Mouse (Mus musculus) lung, postnatal 14 days (tissue): ENCODE measurements around the gene Mfsd6.
"Not testable (repeated sequence)": the region's sequence is repeated elsewhere in the genome, so short reads cannot be mapped to it uniquely, and the experiment has no call there.

Source experiments
- DNase-seq: peaks from one replicate; pipeline ENCODE4 v3.0.0; 2021

Mfsd6 gene

DNA sequence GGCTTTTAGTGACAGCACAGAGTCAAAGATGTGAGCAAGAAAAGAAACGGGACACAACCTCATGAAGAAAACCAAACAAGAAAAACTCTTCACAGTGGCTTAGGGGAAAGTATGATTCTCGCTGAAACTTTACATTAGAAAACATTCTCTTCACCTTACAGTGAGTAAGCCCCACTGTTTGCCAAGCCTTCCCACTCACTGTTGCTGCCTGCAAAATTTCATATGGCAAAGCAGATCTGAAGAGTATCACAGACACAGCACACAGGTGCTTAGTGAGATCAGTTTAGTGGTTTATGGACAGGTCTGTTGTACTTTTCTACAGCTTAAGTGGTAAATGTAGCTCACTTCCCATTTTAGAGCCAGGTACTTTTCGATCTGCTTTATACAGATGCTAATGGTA, 20.2 kb downstream of the Mfsd6 start:
- DNase-seq, result no peak

DNA sequence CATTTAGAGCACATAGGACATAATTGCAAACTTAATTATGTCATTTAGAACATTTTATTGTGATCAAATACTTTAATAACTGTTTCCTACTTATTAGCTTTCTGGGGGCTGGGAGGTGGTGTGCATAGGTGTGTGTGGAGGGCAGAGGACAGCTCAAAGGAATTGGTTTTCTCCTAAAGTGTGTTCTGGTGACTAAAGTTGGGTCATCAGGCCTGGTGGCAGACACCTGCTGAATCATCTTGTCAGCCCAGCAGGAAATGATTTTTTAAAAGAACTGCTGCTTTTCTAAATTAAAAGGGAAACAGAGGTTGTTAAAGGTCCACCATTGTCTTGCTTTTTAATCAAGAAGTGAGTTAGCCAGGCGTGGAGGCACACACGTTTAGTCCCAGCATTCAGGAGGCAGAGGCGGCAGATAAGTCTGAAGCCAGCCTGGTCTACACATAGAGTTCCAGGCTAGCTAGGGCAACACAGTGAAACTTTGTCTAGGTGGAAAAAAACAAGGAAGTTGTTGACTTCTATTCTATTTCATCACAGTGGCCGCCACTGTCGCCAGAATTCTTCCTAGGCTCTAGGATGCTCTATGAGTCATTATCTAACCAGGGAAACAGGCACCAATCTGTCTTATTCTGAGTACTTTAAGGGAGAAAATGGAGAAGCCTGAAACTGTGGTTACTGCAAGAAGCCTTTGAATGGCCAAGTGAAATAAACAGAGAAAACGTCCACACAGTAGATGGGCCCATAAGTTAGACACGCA, 24.3 kb downstream of the Mfsd6 start:
- no peak for DNase-seq

DNA sequence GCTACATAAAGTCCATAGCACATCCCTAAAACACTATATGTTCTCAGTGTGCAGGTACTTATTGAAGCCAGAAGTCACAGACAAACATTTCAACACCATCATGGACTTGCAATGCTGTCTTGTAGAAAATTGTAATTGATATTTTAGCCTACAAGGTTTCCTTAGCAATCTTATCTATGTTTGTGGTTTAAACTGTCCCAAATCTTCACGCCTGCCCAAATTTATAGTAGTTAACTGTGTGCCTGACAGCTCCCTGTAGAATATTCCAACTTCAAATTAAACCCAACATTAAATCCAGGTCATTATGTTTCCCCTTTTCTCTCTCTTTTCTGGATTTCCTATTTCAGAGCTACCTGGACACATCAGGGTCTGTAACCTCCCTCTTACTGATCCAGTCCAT, 25.3 kb downstream of the Mfsd6 start:
- no peak for DNase-seq

DNA sequence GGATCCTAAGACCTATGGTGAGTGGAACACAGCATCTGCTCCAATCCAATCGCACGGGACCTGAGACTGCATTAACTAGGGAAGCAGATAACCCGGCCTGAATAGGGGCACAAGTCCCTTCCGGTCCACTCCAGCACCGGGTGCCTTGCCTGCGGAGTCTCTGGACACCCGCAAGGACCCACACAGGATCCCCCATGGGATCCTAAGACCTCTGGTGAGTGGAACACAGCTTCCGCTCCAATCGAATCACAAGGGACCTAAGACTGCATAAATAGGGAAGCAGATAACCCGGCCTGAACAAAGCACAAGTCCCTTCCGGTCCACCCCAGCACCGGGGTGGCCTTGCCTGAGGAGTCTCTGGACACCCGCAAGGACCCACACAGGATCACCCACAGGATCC, 32.8 kb downstream of the Mfsd6 start:
- DNase-seq, result not testable (repeated sequence)

DNA sequence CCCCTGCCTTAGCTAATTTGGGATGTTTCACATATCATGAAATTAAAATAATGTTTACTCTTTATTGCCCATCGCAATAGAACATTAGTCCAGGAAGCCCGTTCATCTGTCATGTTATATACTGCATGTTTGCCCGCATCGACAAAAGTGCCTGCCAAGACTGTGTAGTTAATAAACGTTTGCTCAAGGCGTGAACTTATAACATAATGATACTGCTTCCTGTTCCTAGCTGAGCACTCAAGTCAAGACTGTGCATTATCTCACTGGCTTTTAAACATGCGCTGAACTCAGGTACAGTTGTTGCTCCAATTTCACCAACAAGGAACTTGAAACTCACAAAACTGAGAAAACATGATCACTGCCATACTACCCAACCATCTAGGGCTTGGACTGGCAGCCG, 39.6 kb downstream of the Mfsd6 start:
- DNase-seq, result no peak

DNA sequence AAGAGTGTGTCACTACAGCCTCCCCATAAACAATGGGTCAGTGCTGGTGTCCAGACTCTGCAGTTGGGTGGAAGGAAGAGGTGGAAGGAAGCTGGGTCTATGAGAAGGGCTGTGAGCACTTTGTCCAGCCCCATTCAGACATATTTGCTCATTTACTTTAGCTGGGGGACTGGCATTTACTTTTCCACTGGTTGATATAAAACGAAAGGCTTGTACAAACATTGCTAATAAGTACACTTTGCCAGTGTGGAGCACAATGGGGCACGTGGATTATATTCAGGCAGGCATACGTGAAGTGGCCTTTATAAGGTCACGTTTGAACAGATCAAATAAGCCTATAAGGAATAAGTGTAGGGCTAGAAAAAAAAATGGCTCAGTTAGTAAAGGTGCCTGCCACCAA, 43.7 kb downstream of the Mfsd6 start:
- no peak for DNase-seq

DNA sequence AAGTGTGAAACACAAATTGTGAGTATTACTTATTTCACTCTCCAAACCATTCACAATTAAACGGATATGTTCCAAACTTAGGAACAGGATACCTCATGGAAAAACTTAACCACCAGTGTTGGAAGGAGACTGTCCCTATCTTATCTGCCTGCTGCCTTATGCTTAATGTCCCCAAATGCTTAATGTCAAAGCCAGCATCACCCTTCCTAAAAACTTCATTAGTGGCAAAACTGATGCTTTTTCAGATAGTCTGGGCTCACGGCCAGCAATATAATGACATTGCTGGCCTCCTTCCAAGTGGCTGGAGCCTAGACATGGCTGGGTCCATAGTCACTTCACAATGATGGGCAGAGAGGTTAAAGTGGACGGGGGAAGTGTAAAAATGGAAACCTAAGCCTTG, 50.6 kb downstream of the Mfsd6 start:
- peak; percentile 66 for DNase-seq

DNA sequence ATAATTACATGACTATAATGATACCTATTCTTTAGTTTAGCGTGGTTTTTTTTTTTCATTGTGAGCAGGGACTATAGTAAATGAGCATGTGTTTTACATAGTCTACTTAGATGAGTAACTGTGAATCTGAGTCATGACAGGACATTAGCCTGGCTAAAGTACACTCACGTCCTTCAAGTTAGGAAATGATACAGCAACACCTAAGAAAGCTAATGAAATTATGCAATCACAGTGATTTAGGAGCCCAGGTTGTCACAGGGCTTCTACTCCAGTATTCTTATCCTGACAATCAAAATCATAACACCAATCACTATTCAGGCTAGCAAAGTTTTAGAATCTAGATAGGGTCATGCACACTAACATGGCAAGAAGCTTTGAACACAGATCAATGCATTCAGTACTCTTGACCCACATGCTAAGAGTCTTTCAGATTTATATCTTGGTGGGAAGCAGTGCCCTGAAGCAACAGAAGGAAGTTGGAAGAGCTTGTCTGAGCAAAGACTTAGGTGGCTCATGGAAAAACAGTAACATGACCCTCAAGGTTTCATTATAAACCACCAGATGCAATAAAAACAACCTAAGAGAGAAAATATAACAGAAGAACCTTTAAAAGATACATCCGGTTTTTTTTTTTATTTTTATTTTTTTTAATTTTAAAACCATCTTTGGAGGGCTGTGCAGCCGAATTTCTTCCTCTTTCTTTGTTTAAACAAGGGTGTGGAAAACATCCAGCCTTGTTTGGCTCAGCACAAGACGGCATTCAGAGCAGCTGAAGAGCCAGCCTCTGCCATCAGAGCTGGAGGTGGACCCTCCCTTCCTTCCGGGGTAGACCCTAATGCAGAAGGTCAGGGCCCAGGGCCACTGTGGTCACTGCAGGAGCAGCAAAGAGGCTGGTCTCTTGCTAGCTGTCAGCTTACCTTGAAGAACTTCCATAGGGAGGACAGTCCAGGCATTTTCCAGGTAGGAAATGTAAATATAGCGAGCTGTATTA, 51.4 kb downstream of the Mfsd6 start:
- DNase-seq, result peak; percentile 28

DNA sequence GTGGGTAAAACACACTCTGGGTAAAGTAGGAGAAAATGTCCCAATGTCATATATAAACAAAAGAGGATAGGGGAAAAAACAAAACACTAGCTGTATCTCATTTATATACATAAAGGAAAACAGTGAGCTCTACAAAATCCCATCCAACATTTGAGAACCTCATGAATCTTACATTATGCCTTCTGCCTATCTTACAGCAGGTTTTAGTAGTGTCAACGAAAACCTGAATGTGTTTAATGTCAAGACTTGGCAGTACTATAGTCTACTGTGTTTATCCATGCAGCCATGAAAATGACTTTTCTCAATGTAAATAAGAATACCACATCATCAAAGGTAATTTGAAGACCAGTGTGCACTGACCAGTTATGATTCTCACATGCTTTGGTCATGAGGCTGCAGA, 57.3 kb downstream of the Mfsd6 start:
- no peak for DNase-seq

DNA sequence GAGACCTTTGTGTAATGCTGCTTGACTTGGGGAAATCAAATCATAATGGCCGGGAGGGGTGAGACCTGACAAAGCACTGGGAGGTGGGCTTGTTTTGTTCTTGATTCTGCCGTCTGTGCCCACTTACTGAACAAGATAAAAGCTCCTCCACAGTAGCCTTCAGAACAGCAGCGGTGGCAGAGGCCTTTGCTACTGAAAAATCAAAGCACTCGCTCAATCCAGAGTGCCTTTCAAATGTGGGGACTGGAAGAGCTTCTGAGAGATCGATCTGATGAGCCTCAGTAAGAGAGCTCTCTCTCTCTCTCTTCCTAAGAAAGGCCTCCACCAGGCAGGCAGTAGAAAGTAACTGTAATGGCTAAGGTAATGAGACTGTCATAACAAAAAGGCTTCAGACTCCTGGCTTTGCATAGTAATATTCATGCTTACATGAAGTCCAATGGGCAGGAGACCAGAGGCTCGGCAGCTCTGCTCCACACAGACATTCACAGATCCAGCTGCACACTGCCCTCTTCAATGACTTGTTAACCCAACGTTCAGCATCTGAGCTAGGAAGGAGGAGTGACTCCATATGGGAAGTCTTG, 58.4 kb downstream of the Mfsd6 start:
- DNase-seq, result no peak

DNA sequence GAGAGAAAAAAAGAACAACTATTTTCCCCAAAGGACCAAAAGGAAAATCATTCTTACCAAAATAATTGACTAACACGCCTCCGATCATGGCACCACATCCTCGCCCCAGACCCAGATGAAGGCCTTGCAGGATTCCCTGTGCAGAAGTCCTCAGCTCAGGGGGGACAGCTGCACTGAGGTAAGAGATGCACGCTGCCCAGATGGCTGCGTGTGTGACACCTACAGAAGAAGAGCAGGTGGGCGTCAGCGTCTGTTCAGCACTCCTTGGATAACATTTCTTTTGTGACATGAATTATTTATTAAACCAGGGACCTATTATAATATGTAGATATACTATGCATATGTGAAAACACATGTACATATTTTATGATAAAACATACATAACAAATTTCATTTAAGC, 64.0 kb downstream of the Mfsd6 start:
- DNase-seq, result no peak

DNA sequence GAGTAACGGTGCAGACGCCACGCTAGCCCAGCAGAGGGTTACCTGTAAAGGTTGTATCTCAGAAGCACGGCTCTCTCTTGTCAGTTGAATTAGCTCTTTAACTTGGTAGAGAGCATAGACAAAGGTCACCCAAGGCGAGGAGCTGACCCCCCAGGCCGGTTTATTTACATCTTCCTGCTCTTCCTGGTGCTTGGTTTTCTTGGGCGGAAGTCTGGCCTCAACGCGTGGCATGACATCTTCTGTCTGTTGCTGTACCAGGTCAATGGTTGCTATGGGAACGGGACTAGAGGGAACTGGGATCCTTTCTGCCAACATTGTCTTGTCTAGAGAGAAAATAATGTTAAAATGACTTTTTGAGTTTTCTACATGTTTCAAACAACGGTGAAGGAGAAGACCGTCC, 66.5 kb downstream of the Mfsd6 start:
- DNase-seq, result peak; percentile 20

DNA sequence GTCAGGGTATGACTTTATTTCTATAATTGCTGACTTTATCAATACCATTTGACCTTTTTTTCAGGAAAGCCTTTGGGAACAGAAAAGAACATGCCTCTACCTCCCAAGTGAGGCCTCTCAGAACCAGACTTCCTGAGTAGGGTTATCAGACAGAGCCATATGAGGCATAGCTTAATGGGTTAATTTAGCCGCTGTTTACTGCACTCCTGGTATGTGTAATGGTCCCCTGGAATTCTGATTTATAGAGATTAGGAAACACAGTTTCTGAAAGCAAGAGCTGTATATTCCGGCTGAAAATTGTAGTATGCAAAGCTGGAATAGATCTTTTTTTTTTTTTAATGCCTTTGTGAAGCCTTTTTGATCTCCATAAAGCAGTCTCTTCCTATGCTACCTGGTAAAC, 67.0 kb downstream of the Mfsd6 start:
- DNase-seq, result no peak

DNA sequence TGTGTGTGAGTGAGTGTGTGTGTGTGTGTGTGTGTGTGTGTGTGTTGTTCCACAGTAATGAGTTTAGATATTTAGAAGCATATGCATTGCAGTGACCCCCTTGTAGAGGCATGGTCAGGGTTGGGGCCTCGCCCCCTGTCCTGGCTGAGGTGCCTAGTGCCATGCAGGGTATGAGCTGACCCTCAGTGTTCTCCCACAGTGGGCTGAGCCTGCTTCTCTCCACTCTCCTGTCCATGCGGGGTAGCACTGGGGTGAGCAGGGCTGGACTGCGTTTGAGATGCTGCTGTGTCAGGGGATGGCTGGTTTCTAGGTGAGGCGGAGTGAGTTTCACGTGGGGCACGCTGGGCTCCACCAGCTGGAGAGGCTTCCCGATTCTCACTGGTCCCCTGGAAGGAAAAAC, 69.1 kb downstream of the Mfsd6 start:
- no peak for DNase-seq

DNA sequence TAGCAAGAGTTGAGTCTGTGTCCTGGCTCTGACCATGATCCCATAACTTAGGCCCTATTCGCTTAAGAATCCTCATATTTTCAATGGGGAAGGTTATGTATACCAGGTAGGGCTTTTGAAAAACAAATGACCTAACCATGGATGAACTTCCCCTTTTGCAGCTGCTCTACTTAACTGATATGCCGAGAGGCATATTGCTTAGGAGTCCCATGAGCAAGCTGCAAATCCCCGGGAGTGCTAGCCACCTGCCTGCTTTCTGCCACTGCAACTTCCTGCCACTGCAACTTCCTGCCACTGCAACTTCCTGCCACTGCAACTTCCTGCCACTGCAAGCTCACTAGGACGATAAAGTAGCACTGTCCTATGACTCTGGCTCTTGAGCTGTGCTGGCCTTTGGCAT, 72.1 kb downstream of the Mfsd6 start:
- DNase-seq, result no peak

DNA sequence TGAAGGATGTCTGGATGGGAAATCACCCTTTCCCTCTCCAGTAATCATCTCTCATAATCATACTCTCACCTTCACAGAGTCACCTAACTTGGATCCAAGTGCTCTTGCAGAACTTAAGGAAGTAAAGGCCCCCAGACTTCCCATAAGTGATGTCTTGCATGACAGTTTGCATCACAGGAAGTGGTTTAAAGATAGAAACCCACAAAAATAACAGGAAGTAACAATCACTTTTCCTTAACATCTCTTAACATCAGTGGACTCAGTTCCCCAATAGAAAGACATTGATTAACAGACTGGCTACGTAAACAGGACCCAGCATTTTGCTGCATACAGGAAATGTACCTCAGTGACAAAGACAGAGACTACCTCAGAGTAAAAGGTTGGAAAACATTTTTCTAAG, 73.9 kb downstream of the Mfsd6 start:
- no peak for DNase-seq

DNA sequence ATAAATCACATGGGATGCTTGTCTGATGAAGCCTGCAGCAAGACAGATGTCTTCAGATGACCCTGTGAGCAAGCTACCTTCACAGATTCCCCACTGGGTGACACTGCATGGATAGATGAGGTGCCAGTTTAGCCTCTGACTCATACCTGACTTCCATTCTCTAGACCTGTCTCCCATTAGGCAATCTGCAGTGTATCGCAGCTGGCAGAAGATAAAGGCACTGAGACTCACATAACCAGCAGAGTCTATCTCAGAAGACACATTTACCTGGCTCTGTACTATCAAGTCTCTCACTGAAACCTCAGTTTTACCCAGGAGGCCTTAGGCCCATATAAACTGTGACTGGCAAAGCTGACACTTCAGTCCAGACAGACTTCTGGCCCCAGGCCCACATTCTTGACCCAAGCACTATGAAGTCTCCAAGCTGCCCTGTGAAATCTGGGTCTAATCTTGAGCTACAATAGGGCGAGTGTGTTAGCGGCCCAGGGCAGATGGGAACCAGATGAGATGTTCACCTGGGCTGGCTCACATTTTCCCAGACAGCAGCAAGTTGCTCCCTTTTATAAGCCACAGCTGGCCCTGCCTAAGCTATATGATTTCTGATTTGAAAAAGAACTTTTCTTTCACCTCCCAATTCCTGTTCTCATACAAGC, 74.5 kb downstream of the Mfsd6 start:
- peak; percentile 38 for DNase-seq

DNA sequence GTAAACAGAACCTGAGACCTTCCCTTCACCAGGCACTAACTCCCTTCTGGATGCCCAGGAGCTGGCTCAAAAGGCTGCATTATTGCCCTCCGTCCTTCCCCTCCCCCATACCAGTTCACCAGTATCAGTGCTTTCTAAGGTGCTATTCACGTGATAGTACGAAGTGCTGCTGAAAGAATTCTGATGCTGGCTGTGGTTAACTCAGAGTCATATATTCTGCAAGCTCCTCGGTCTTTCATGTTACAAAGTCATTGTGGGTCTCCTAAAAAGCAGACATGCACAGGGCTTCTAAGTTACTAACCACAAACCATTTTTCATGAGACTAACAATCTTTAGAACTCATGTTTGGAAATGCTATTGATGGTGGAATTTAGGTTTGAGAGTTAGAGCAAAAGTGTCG, 77.2 kb downstream of the Mfsd6 start:
- no peak for DNase-seq

DNA sequence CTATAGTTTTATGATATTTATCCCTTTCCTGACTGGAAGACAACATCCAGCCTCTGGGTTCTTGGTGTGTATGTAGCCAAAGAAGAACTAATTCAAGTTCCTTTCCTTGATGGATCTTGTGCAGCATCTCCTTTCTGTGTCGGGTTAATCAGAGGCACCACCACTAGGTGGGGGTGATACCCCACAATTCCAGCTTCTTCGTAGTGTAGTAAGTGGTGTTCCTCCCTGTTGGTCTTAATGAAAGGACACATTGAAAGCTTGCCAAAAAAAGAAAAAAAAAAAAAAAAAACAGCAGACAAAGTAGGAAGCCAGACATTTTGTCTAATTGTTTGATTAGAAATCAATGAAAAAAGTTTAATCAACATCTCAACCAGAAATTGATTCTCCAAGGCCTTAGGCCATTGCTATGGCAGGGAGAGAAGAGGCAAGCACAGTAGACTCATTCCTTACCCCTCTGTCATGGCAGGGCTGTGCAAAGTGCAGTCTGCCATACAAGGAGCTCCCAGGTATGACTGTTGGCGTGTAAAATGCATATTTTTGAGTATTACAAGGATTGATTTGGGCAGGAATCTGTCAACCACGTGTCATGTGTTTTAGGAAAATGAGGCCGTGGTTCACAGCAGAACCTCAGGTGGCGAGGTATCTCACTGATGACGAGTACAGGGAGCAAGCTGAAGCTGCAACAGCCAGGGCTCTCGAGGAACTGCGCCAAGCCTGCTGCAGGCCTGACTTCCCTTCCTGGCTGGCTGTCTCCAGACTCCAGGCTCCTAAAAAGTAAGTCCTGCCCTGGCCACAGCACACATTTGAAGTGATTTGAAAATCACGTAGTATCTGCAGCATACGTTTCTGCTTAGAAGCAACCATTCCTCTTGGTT, 78.9 kb downstream of the Mfsd6 start:
- peak; percentile 78 for DNase-seq

DNA sequence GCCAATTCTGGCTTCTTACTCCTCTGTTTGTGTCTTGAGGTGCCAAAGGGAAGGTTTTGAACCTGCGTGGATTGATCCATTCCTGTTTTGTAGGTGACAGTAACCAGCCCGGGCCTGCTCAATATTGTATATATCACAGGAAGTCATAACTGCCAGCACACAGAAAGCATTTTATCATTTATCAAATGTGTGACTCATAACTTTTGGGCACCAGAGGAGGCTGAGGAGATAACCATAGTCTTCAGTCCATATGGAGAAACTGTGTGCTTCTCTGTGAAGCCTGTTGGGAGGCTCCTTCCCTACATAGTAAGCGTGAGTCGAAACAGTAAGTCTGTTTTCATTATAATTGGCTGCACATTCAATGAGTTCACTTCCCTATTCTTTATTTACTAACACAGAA, 86.5 kb downstream of the Mfsd6 start:
- DNase-seq, result no peak

DNA sequence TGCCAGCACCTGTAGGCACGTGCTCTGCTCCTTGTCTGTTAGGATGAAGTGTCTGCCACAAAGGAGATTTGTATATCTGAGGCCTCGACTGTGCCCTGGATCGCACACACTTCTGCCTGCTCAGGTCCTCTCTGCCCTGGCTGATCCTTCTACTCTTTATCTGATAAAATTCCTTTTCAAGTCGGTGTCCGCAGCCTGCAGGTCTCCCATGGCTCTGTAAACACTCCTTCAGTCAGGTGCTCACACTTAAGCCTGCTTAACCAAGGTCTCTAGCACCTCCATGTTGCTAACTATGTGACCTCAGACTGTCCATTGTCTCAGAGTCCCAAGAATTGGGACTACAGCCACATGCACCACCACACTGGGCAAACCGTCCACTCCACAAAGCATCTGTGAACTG, 87.0 kb downstream of the Mfsd6 start:
- no peak for DNase-seq

DNA sequence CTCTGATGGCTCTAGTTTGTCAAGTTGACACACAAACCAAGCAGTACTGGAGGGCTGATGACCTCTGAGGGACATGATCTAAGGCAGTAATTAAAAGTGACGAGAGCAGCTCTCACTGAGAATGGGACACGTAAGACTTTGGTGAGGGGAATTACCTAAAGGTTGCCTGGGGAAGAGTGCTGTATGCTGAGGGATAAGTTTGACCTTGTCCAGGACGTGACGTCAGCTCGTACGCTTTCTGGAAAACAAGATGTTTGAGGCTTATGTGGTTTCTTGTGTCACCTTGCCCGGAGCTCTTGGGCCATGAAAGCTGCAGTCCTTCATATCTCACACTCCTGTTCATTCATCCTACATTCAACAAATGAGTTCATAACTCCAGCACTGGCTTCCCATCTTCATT, 88.2 kb downstream of the Mfsd6 start:
- no peak for DNase-seq
